Mouse (Mus musculus) MEL (cell line): ENCODE results near the gene Lpar5. TPM values are rescaled to one million over a fixed set of nuclear protein-coding genes. Genes with fewer than 3 reads are reported as not detected.

Experiments used
- DNase-seq: peaks from one replicate; pipeline ENCODE4 v3.0.0; 2011; ENCODE audit warnings: low read depth, low spot score
- H3K27ac ChIP-seq: 2 replicates; pipeline ENCODE4 v1.5.1; 2012; ENCODE audit warnings: low read depth, mild to moderate bottlenecking, control low read depth, low read length, moderate library complexity; ENCODE audit not compliant: control insufficient read depth
- H3K27me3 ChIP-seq, 2 experiments: fragments of 150-350 bp in 1 of 2; sonication (generic) in 1 of 2; 2 replicates each; pipeline ENCODE4 v1.6.1; 2012; ENCODE audit warnings: low read length in 2 of 2, mild to moderate bottlenecking in 2 of 2, improper control_type of control experiment in 1 of 2, moderate library complexity in 1 of 2; ENCODE audit not compliant: insufficient read depth in 2 of 2, control insufficient read depth in 1 of 2
- H3K36me3 ChIP-seq, 2 experiments: 2 replicates each; pipeline ENCODE4 v1.6.1; 2012 to 2014; ENCODE audit warnings: low read length in 2 of 2, improper control_type of control experiment in 1 of 2, inconsistent platforms in 1 of 2, mild to moderate bottlenecking in 1 of 2; ENCODE audit not compliant: insufficient read depth in 2 of 2, control insufficient read depth in 1 of 2
- H3K4me1 ChIP-seq, 2 experiments: fragments of 150-350 bp in 1 of 2; sonication (generic) in 1 of 2; 2 replicates each; pipeline ENCODE4 v1.6.1; 2012; ENCODE audit warnings: low read length in 2 of 2, improper control_type of control experiment in 1 of 2, mild to moderate bottlenecking in 1 of 2; ENCODE audit not compliant: insufficient read depth in 2 of 2, control insufficient read depth in 1 of 2
- H3K4me3 ChIP-seq, 2 experiments: fragments of 150-350 bp in 1 of 2; sonication (generic) in 1 of 2; 2 replicates each; pipeline ENCODE4 v1.5.1; 2012; ENCODE audit warnings: low read depth in 2 of 2, low read length in 2 of 2, mild to moderate bottlenecking in 2 of 2, moderate library complexity in 2 of 2, control low read depth in 1 of 2, improper control_type of control experiment in 1 of 2; ENCODE audit not compliant: control insufficient read depth in 1 of 2, insufficient read depth in 1 of 2
- H3K79me2 ChIP-seq: 2 replicates; pipeline ENCODE4 v1.6.1; 2012; ENCODE audit warnings: mild to moderate bottlenecking, low read length, moderate library complexity; ENCODE audit not compliant: control insufficient read depth, poor library complexity, insufficient read depth
- H3K9ac ChIP-seq: 2 replicates; pipeline ENCODE4 v1.6.1; 2012; ENCODE audit warnings: low read depth, mild to moderate bottlenecking, control low read depth, low read length, moderate library complexity; ENCODE audit not compliant: control insufficient read depth, poor library complexity, severe bottlenecking
- H3K9me3 ChIP-seq: fragments of 150-350 bp; sonication (generic); replicated peaks from 2 replicates; pipeline ENCODE4 v1.6.1; 2012; ENCODE audit warnings: mild to moderate bottlenecking, low read length, improper control_type of control experiment, moderate library complexity; ENCODE audit not compliant: insufficient read depth
- CHD1 ChIP-seq: IDR thresholded peaks from 2 replicates; pipeline ENCODE4 v1.6.1; 2012; ENCODE audit warnings: low read depth, mild to moderate bottlenecking, inconsistent platforms, low read length, improper control_type of control experiment
- CTCF ChIP-seq, 3 experiments: IDR thresholded peaks in 2 of 3; conservative IDR thresholded peaks in 1 of 3; 2 replicates each; pipeline ENCODE4 v1.5.1; 2011 to 2012; ENCODE audit warnings: low read length in 3 of 3, low read depth in 2 of 3, mild to moderate bottlenecking in 2 of 3, improper control_type of control experiment in 1 of 3, inconsistent platforms in 1 of 3, mixed read lengths in 1 of 3, moderate library complexity in 1 of 3; ENCODE audit not compliant: control insufficient read depth in 1 of 3, insufficient read depth in 1 of 3, poor library complexity in 1 of 3, severe bottlenecking in 1 of 3
- E2F4 ChIP-seq: IDR thresholded peaks from 2 replicates; pipeline ENCODE4 v1.6.1; 2011; ENCODE audit warnings: low read depth, low read length, improper control_type of control experiment, borderline replicate concordance
- EP300 ChIP-seq, 2 experiments: IDR thresholded peaks; 2 replicates each; pipeline ENCODE4 v1.6.1; 2011; ENCODE audit warnings: improper control_type of control experiment in 2 of 2, low read length in 2 of 2, low read depth in 1 of 2, mild to moderate bottlenecking in 1 of 2
- ETS1 ChIP-seq: IDR thresholded peaks from 2 replicates; pipeline ENCODE4 v1.6.1; 2012; ENCODE audit warnings: low read depth, mild to moderate bottlenecking, inconsistent platforms, low read length, improper control_type of control experiment, moderate library complexity
- HCFC1 ChIP-seq: IDR thresholded peaks from 2 replicates; pipeline ENCODE4 v1.6.1; 2012; ENCODE audit warnings: low read depth, mild to moderate bottlenecking, inconsistent platforms, low read length, improper control_type of control experiment, moderate library complexity
- KAT2A ChIP-seq: conservative IDR thresholded peaks from 2 replicates; pipeline ENCODE4 v1.6.1; 2012; ENCODE audit warnings: low read depth, low read length, improper control_type of control experiment, inconsistent platforms
- MEF2A ChIP-seq: IDR thresholded peaks from 2 replicates; pipeline ENCODE4 v1.6.1; 2014; ENCODE audit warnings: low read depth, mild to moderate bottlenecking, inconsistent platforms, low read length, improper control_type of control experiment; ENCODE audit not compliant: poor library complexity, insufficient replicate concordance, severe bottlenecking; ENCODE audit errors: extremely low read depth
- NELFE ChIP-seq: IDR thresholded peaks from 2 replicates; pipeline ENCODE4 v1.6.1; 2011; ENCODE audit warnings: low read depth, low read length, improper control_type of control experiment
- NRF1 ChIP-seq: IDR thresholded peaks from 2 replicates; pipeline ENCODE4 v1.6.1; 2014; ENCODE audit warnings: low read depth, mild to moderate bottlenecking, inconsistent platforms, low read length, improper control_type of control experiment, moderate library complexity; ENCODE audit not compliant: poor library complexity, insufficient read depth, severe bottlenecking
- POLR2A ChIP-seq, 2 experiments: IDR thresholded peaks; 2 replicates each; pipeline ENCODE4 v1.6.1; 2011 to 2012; ENCODE audit warnings: low read length in 2 of 2, mild to moderate bottlenecking in 2 of 2, control low read depth in 1 of 2, improper control_type of control experiment in 1 of 2, low read depth in 1 of 2, moderate library complexity in 1 of 2; ENCODE audit not compliant: control insufficient read depth in 1 of 2, insufficient read depth in 1 of 2, poor library complexity in 1 of 2
- POLR2AphosphoS5 ChIP-seq: IDR thresholded peaks from 2 replicates; pipeline ENCODE4 v1.6.1; 2012; ENCODE audit warnings: low read depth, borderline replicate concordance, mild to moderate bottlenecking, inconsistent platforms, low read length, moderate library complexity, mixed read lengths
- RAD21 ChIP-seq: IDR thresholded peaks from 2 replicates; pipeline ENCODE4 v1.6.1; 2011; ENCODE audit warnings: mild to moderate bottlenecking, low read depth, low read length, improper control_type of control experiment
- RCOR1 ChIP-seq: IDR thresholded peaks from 2 replicates; pipeline ENCODE4 v1.6.1; 2012; ENCODE audit warnings: low read depth, mild to moderate bottlenecking, inconsistent platforms, low read length, improper control_type of control experiment
- SMC3 ChIP-seq: IDR thresholded peaks from 2 replicates; pipeline ENCODE4 v1.6.1; 2011; ENCODE audit warnings: low read depth, low read length, improper control_type of control experiment
- TAL1 ChIP-seq: IDR thresholded peaks from 2 replicates; pipeline ENCODE4 v1.6.1; 2012; ENCODE audit warnings: mild to moderate bottlenecking, inconsistent platforms, low read length, moderate library complexity, mixed read lengths
- ZC3H11A ChIP-seq: IDR thresholded peaks from 2 replicates; pipeline ENCODE4 v1.6.1; 2012; ENCODE audit warnings: low read depth, mild to moderate bottlenecking, inconsistent platforms, low read length, improper control_type of control experiment
- polyA plus RNA-seq, 2 experiments: library from polyadenylated mRNA; stranded (reverse) in 1 of 2; unstranded in 1 of 2; fragments of >175 nt in 1 of 2; fragments of >200 nt in 1 of 2; gene quantifications; 2 replicates each; pipeline versions ENCODE4 v1.2.1 to v1.2.4; 2012; ENCODE audit warnings: low replicate concordance in 2 of 2, low read depth in 1 of 2; ENCODE audit not compliant: insufficient read length in 2 of 2, insufficient read depth in 1 of 2, missing spikeins in 1 of 2
- total RNA-seq: library from RNA; depleted of rRNA; stranded (reverse); fragments of 300-350 nt; gene quantifications from 2 replicates; pipeline ENCODE4 v1.2.3, GENCODE M21; 2012

The Lpar5 gene
- total and polyA plus RNA-seq, 3 experiments = 2.8 to 16.2 TPM; not detected in 1

DNA sequence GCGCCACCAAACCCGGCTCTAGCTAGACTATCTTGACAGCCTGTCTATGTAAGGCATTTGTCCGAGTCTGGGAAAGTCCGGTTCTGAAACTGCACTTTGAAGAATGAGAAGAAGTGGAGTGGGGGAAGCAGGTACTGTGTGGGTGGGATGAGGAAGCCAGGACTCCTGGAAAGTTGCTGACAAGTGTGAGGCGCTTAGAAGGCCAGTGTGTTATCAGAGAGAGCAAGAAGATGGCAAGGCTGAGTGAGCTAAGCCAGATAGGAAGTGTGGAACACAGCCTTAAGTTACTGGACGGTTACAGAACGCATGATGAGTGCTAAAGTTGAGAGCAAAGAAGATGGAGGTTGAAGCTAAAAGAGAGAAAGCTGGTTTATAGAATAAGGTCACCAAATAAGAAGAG lies 25.6 kb upstream of the Lpar5 start (continued):
- 0 out of 2 replicates have a peak, but pooled peaks have one; percentile 44 for TF ChIP-seq HCFC1
- TF ChIP-seq TAL1 = peak; percentile 78
- TF ChIP-seq NELFE = no peak
- TF ChIP-seq POLR2A (IDR thresholded peaks at IDR 0.05; ENCODE audit: control insufficient read depth in 1 of 2, insufficient read depth in 1 of 2, low read depth in 1 of 2, low read length in 2 of 2, poor library complexity in 1 of 2) = no peak
- TF ChIP-seq EP300 (IDR thresholded peaks at IDR 0.05; ENCODE audit: low read depth in 1 of 2, low read length in 2 of 2) = peak; percentile 85 to 89
- TF ChIP-seq, all 39 proteins: peak for 15

- Histone ChIP-seq H3K9me3 (no peaks in the 10 kb centered on the region), H3K4me1 (peaks cover 8 to 9% of the 10 kb centered on the region in 2 experiments), H3K27me3 (no peaks in the 10 kb centered on the region), H3K79me2 (no peaks in the 10 kb centered on the region), H3K4me3 (no peak overlapping the region), H3K36me3 (peaks cover 1 to 9% of the 10 kb centered on the region in 2 experiments; a peak in 3 of 4 replicates), H3K27ac (no peak overlapping the region), H3K9ac (no peak overlapping the region)
- TF ChIP-seq RAD21 (peak; percentile 67), ETS1 (no peak), CTCF (IDR thresholded peaks at IDR 0.05 in 2 of 3, conservative IDR thresholded peaks at IDR 0.05 in 1 of 3; ENCODE audit: control insufficient read depth in 1 of 3, insufficient read depth in 1 of 3, low read depth in 2 of 3, low read length in 3 of 3, poor library complexity in 1 of 3, severe bottlenecking in 1 of 3) (peak; percentile 84 to 90 (median 86)), POLR2A (IDR thresholded peaks at IDR 0.05; ENCODE audit: control insufficient read depth in 1 of 2, insufficient read depth in 1 of 2, low read depth in 1 of 2, low read length in 2 of 2, poor library complexity in 1 of 2) (no peak), SMC3 (peak; percentile 81), RCOR1 (no peak), ZC3H11A (peak; percentile 42; the same call in 1 of the 2 replicates)
- DNase-seq = peak; percentile 87
Measured at GRCm38 (mm10) chr6:125046691-125047090, 21.0 kb upstream of the Lpar5 start.

DNA sequence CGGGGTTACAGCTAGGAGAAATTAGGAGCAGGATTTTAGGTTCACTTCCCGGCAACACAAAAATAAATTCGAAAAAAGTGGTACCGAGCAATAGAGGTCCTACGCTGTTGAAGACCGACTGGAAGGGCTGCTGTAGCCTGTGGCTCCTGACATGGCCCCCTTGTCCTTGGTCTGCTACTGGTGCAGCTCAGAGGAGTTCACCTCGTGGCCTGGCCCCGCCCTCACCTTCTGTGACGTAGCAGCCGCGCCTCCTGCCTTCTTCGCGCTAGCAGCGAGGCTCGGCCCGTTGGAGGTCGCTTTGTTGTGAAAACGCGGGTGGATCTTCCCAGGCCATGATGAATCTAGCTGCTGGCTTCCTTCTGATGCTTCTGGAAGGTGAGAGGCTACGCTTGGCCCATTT lies 18.0 kb upstream of the Lpar5 start, which contains the start of gene Acrbp:
Acrbp (plus strand) TSS at position 12 of the 400 bp plus-strand sequence.
- H3K4me1 ChIP-seq = no peaks in the 10 kb centered on the region
- no peaks in the 10 kb centered on the region for H3K79me2 ChIP-seq
- no peak for DNase-seq
- H3K9ac ChIP-seq = no peak within 1 kb of the TSS
- TF ChIP-seq KAT2A = no peak
- no peak for TF ChIP-seq E2F4
- no peak for TF ChIP-seq CHD1
- no peak for TF ChIP-seq MEF2A
- TF ChIP-seq NRF1 = no peak
- no peak for TF ChIP-seq POLR2AphosphoS5
- H3K27ac ChIP-seq = no peak within 1 kb of the TSS
- peaks cover 0 to 1% of the 10 kb centered on the region in 2 experiments; a peak in 1 of 4 replicates for H3K36me3 ChIP-seq
- no peaks in the 10 kb centered on the region for H3K9me3 ChIP-seq
- H3K27me3 ChIP-seq = no peaks in the 10 kb centered on the region
- H3K4me3 ChIP-seq = no peak within 1 kb of the TSS
